Mouse (Mus musculus) kidney, embryonic 14.5 days (tissue): Measurements from ENCODE around the gene Cfap97d1. TPM values are rescaled to one million over a fixed set of nuclear protein-coding genes. Genes with fewer than 3 reads are reported as not detected.

Source experiments
- ATAC-seq: fragments of 200-750 bp; cut with Nextera tagmentation; 2 replicates; pipeline ENCODE4 v1.8.0; 2017; ENCODE audit warnings: moderate number of reproducible peaks, mild to moderate bottlenecking, moderate TSS enrichment, moderate library complexity; ENCODE audit not compliant: low FRiP score, low TSS enrichment
- H3K27ac ChIP-seq: fragments of 300-500 bp; sonication (generic); 2 replicates; pipeline ENCODE4 v1.5.1; 2014; ENCODE audit warnings: low read depth, mild to moderate bottlenecking, low read length, moderate library complexity, mixed read lengths
- H3K27me3 ChIP-seq: fragments of 300-500 bp; sonication (generic); 2 replicates; pipeline ENCODE4 v1.6.1; 2014; ENCODE audit warnings: mild to moderate bottlenecking, low read length; ENCODE audit not compliant: control insufficient read depth, insufficient read depth
- H3K36me3 ChIP-seq: fragments of 300-500 bp; sonication (generic); 2 replicates; pipeline ENCODE4 v1.6.1; 2014; ENCODE audit warnings: low read length, mixed read lengths; ENCODE audit not compliant: control insufficient read depth, insufficient read depth
- H3K4me1 ChIP-seq: fragments of 300-500 bp; sonication (generic); 2 replicates; pipeline ENCODE4 v1.6.1; 2014; ENCODE audit warnings: low read length, mixed read lengths; ENCODE audit not compliant: control insufficient read depth, insufficient read depth
- H3K4me2 ChIP-seq: fragments of 300-500 bp; sonication (generic); replicated peaks from 2 replicates; pipeline ENCODE4 v1.6.1; 2014; ENCODE audit warnings: low read depth, mild to moderate bottlenecking, low read length
- H3K4me3 ChIP-seq: fragments of 300-500 bp; sonication (generic); 2 replicates; pipeline ENCODE4 v1.5.1; 2014; ENCODE audit warnings: mild to moderate bottlenecking, low read length
- H3K9ac ChIP-seq: fragments of 300-500 bp; sonication (generic); 2 replicates; pipeline ENCODE4 v1.6.1; 2014; ENCODE audit warnings: low read depth, mild to moderate bottlenecking, low read length, moderate library complexity
- H3K9me3 ChIP-seq: fragments of 300-500 bp; sonication (generic); 2 replicates; pipeline ENCODE4 v1.6.1; 2016; ENCODE audit warnings: low read length; ENCODE audit not compliant: control insufficient read depth
- WGBS: fragments of 180-500 bp; shearing (Covaris S2); extraction: QIAGEN DNeasy Blood & Tissue Kit; methylation state at CpG from one replicate; pipeline ENCODE4 v1.1.7; 2014; 5-methylcytosine and 5-hydroxymethylcytosine counted together
- polyA plus RNA-seq: library from polyadenylated mRNA; unstranded; fragments of >200 nt; fragmentation: Nextera tagmentation; extraction: Ambion mirVana; gene quantifications from 2 replicates; pipeline ENCODE4 v1.2.1, GENCODE M21; 2014

Gene Cfap97d1
- polyA plus RNA-seq, 1 experiment from 2014 or later = not detected

GRCm38 (mm10) chr11:102008372-102008771, 24.3 kb downstream of the Cfap97d1 start:
- no peak overlapping the region for H3K27ac ChIP-seq
- 96% methylated on average over 8 of the region's 8 CpGs for WGBS
- no peak for ATAC-seq

GRCm38 (mm10) chr11:102008954-102009637, 25.0 kb downstream of the Cfap97d1 start:
- Histone ChIP-seq H3K4me2 (no peak overlapping the region), H3K4me3 (no peak overlapping the region), H3K4me1 (no peaks in the 10 kb centered on the region), H3K27me3 (no peaks in the 10 kb centered on the region), H3K36me3 (peaks cover 13% of the 10 kb centered on the region; the same call in 1 of the 2 replicates), H3K27ac (no peak overlapping the region), H3K9me3 (no peaks in the 10 kb centered on the region; the same call in 1 of the 2 replicates), H3K9ac (no peak overlapping the region)
- WGBS = 79% methylated on average over 15 of the region's 15 CpGs
- no peak for ATAC-seq

More at GRCm38 (mm10) chr11:102008372-102008771, 24.3 kb downstream of the Cfap97d1 start:
- Histone ChIP-seq H3K36me3 (peaks cover 12% of the 10 kb centered on the region; the same call in 1 of the 2 replicates), H3K9ac (no peak overlapping the region), H3K27me3 (no peaks in the 10 kb centered on the region), H3K4me2 (no peak overlapping the region), H3K9me3 (no peaks in the 10 kb centered on the region; the same call in 1 of the 2 replicates), H3K4me1 (no peaks in the 10 kb centered on the region), H3K4me3 (no peak overlapping the region)

GRCm38 (mm10) chr11:102010140-102010539, 26.1 kb downstream of the Cfap97d1 start:
- no peak overlapping the region for H3K9ac ChIP-seq
- no peaks in the 10 kb centered on the region for H3K9me3 ChIP-seq
- H3K4me1 ChIP-seq = no peaks in the 10 kb centered on the region
- no peak overlapping the region for H3K4me2 ChIP-seq
- H3K4me3 ChIP-seq = no peak overlapping the region
- no peak overlapping the region for H3K27ac ChIP-seq
- H3K27me3 ChIP-seq = no peaks in the 10 kb centered on the region
- peaks cover 13% of the 10 kb centered on the region; the same call in 1 of the 2 replicates for H3K36me3 ChIP-seq
- WGBS = 50% methylated on average over 13 of the region's 13 CpGs
- ATAC-seq = no peak

GRCm38 (mm10) chr11:102011510-102011909, 27.4 kb downstream of the Cfap97d1 start:
- WGBS = 73% methylated on average over 8 of the region's 8 CpGs

GRCm38 (mm10) chr11:102013201-102013600, 29.1 kb downstream of the Cfap97d1 start:
- H3K4me1 ChIP-seq = no peaks in the 10 kb centered on the region
- no peak overlapping the region for H3K4me2 ChIP-seq
- no peak overlapping the region for H3K4me3 ChIP-seq
- ATAC-seq = no peak
- no peaks in the 10 kb centered on the region for H3K27me3 ChIP-seq
- no peaks in the 10 kb centered on the region for H3K9me3 ChIP-seq
- 76% methylated on average over 8 of the region's 8 CpGs for WGBS
- no peak overlapping the region for H3K9ac ChIP-seq
- peaks cover 9% of the 10 kb centered on the region; the same call in 1 of the 2 replicates for H3K36me3 ChIP-seq
- no peak overlapping the region for H3K27ac ChIP-seq

More at GRCm38 (mm10) chr11:102011510-102011909, 27.4 kb downstream of the Cfap97d1 start:
- peaks cover 13% of the 10 kb centered on the region; the same call in 1 of the 2 replicates for H3K36me3 ChIP-seq
- no peak overlapping the region for H3K9ac ChIP-seq
- no peak overlapping the region for H3K4me3 ChIP-seq
- no peaks in the 10 kb centered on the region for H3K9me3 ChIP-seq
- ATAC-seq = no peak
- H3K27me3 ChIP-seq = no peaks in the 10 kb centered on the region
- H3K4me2 ChIP-seq = no peak overlapping the region
- no peak overlapping the region for H3K27ac ChIP-seq
- no peaks in the 10 kb centered on the region for H3K4me1 ChIP-seq

GRCm38 (mm10) chr11:102015472-102015871, 31.4 kb downstream of the Cfap97d1 start:
- Histone ChIP-seq H3K27ac (no peak overlapping the region), H3K9me3 (no peaks in the 10 kb centered on the region), H3K4me2 (no peak overlapping the region), H3K36me3 (peaks cover 5% of the 10 kb centered on the region; the same call in 1 of the 2 replicates), H3K27me3 (no peaks in the 10 kb centered on the region), H3K4me3 (no peak overlapping the region), H3K9ac (no peak overlapping the region), H3K4me1 (no peaks in the 10 kb centered on the region)
- ATAC-seq = no peak
- 48% methylated on average over 6 of the region's 6 CpGs for WGBS

- no peak overlapping the region for H3K4me2 ChIP-seq
- no peaks in the 10 kb centered on the region for H3K9me3 ChIP-seq
- H3K9ac ChIP-seq = no peak overlapping the region
- 96% methylated on average over 1 of the region's 1 CpGs for WGBS
- H3K4me3 ChIP-seq = no peak overlapping the region
- no peak overlapping the region for H3K27ac ChIP-seq
- H3K27me3 ChIP-seq = no peaks in the 10 kb centered on the region
- H3K36me3 ChIP-seq = peaks cover 5% of the 10 kb centered on the region; the same call in 1 of the 2 replicates
- no peaks in the 10 kb centered on the region for H3K4me1 ChIP-seq
- ATAC-seq = no peak
Observed at GRCm38 (mm10) chr11:102016136-102016535, 32.1 kb downstream of the Cfap97d1 start.

GRCm38 (mm10) chr11:102019736-102020135, 35.7 kb downstream of the Cfap97d1 start:
- Histone ChIP-seq H3K9me3 (no peaks in the 10 kb centered on the region), H3K4me2 (no peak overlapping the region), H3K4me1 (no peaks in the 10 kb centered on the region), H3K9ac (no peak overlapping the region), H3K27ac (no peak overlapping the region), H3K27me3 (no peaks in the 10 kb centered on the region; the same call in 1 of the 2 replicates), H3K4me3 (no peak overlapping the region), H3K36me3 (peaks cover 3% of the 10 kb centered on the region; the same call in 1 of the 2 replicates)
- 83% methylated on average over 9 of the region's 9 CpGs for WGBS
- no peak for ATAC-seq

GRCm38 (mm10) chr11:102021196-102021595, 37.1 kb downstream of the Cfap97d1 start:
- ATAC-seq = no peak
- H3K4me3 ChIP-seq = no peak overlapping the region
- WGBS = 87% methylated on average over 5 of the region's 5 CpGs
- no peak overlapping the region for H3K27ac ChIP-seq
- peaks cover 4% of the 10 kb centered on the region; the same call in 1 of the 2 replicates for H3K27me3 ChIP-seq
- no peak overlapping the region for H3K9ac ChIP-seq
- no peak overlapping the region for H3K4me2 ChIP-seq
- no peaks in the 10 kb centered on the region for H3K9me3 ChIP-seq
- peaks cover 3% of the 10 kb centered on the region; the same call in 1 of the 2 replicates for H3K36me3 ChIP-seq
- peaks cover 11% of the 10 kb centered on the region for H3K4me1 ChIP-seq
